Mouse (Mus musculus) heart, postnatal 0 days (tissue): ENCODE measurements around the gene Zfp800.

Experiments used
- CTCF ChIP-seq: IDR thresholded peaks from 2 replicates; pipeline ENCODE4 v1.5.1; 2016; ENCODE audit warnings: antibody characterized with exemption, control low read depth, low read depth
- EP300 ChIP-seq: IDR thresholded peaks from 2 replicates; pipeline ENCODE4 v1.6.1; 2016; ENCODE audit warnings: antibody characterized with exemption, low read depth

DNA sequence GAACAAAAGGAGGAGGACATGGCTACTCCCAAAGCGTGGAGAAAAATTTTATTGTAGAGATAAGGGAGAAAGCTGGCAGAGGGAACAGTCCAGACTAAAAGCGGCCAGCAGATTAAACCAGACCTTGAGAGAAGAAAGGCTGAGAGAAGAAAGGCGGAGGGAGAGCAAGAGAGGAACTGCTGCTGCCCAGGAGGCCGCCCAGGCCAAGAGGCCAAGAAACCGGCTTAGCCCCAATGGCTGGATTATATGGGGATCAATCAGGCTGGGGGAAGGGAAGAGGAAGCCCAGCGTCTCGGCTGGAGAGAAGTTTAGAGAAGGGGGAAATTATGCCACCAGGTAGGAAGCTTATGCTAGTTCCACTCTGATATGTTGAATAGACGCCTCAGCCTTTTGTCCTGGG, 101.5 kb downstream of the Zfp800 start:
- no peak for TF ChIP-seq CTCF
- TF ChIP-seq EP300: no peak
